Mouse (Mus musculus) limb, embryonic 13.5 days (tissue): ENCODE measurements around the gene Nup214. TPM values are rescaled to one million over a fixed set of nuclear protein-coding genes. Genes with fewer than 3 reads are reported as not detected.

ENCODE experiments used
- ATAC-seq: fragments of 200-750 bp; cut with Nextera tagmentation; 2 replicates; pipeline ENCODE4 v1.8.0; 2017; ENCODE audit warnings: low read depth, moderate number of reproducible peaks, moderate TSS enrichment; ENCODE audit not compliant: low FRiP score
- H3K27ac ChIP-seq: fragments of 300-500 bp; sonication (generic); 2 replicates; pipeline ENCODE4 v1.5.1; 2015; ENCODE audit warnings: inconsistent platforms, mild to moderate bottlenecking, moderate library complexity
- H3K27me3 ChIP-seq: fragments of 300-500 bp; sonication (generic); 2 replicates; pipeline ENCODE4 v1.6.1; 2015; ENCODE audit warnings: mild to moderate bottlenecking, inconsistent platforms
- H3K36me3 ChIP-seq: fragments of 300-500 bp; sonication (generic); 2 replicates; pipeline ENCODE4 v1.6.1; 2015; ENCODE audit warnings: inconsistent platforms, mild to moderate bottlenecking, moderate library complexity
- H3K4me1 ChIP-seq: fragments of 300-500 bp; sonication (generic); 2 replicates; pipeline ENCODE4 v1.6.1; 2015; ENCODE audit warnings: inconsistent platforms
- H3K4me2 ChIP-seq: fragments of 300-500 bp; sonication (generic); replicated peaks from 2 replicates; pipeline ENCODE4 v1.6.1; 2015; ENCODE audit warnings: inconsistent platforms, mild to moderate bottlenecking, moderate library complexity
- H3K4me3 ChIP-seq: fragments of 300-500 bp; sonication (generic); 2 replicates; pipeline ENCODE4 v1.5.1; 2015; ENCODE audit warnings: moderate library complexity, mild to moderate bottlenecking, inconsistent platforms
- H3K9ac ChIP-seq: fragments of 300-500 bp; sonication (generic); 2 replicates; pipeline ENCODE4 v1.6.1; 2015; ENCODE audit warnings: mild to moderate bottlenecking, inconsistent platforms
- H3K9me3 ChIP-seq: fragments of 300-500 bp; sonication (generic); 2 replicates; pipeline ENCODE4 v1.6.1; 2016; ENCODE audit warnings: inconsistent platforms
- WGBS: fragments of 180-500 bp; shearing (Covaris S2); methylation state at CpG from one replicate; pipeline ENCODE4 v1.1.7; 2015; 5-methylcytosine and 5-hydroxymethylcytosine counted together
- polyA plus RNA-seq: library from polyadenylated mRNA; unstranded; fragments of >200 nt; fragmentation: Nextera tagmentation; extraction: Ambion mirVana; gene quantifications from 2 replicates; pipeline ENCODE4 v1.2.1, GENCODE M21; 2015

Nup214 gene
- polyA plus RNA-seq, 1 experiment from 2014 or later = 114 TPM

- Histone ChIP-seq H3K9ac (no peak overlapping the region), H3K27me3 (peaks cover 1% of the 10 kb centered on the region; the same call in 1 of the 2 replicates)
- no peak for ATAC-seq
These were observed 88.6 kb downstream of the Nup214 start for GRCm38 (mm10) chr2:32062626-32063410.

GRCm38 (mm10) chr2:32063451-32064151 is 89.4 kb downstream of the Nup214 start:
- WGBS = 72% methylated on average over 7 of the region's 7 CpGs

More at GRCm38 (mm10) chr2:32062626-32063410, 88.6 kb downstream of the Nup214 start:
- Histone ChIP-seq H3K27ac (no peak overlapping the region), H3K9me3 (no peaks in the 10 kb centered on the region), H3K36me3 (no peaks in the 10 kb centered on the region), H3K4me2 (no peak overlapping the region), H3K4me1 (peaks cover 8% of the 10 kb centered on the region), H3K4me3 (no peak overlapping the region)
- 85% methylated on average over 15 of the region's 15 CpGs for WGBS

GRCm38 (mm10) chr2:32064913-32065312 is 90.7 kb downstream of the Nup214 start:
- WGBS = 62% methylated on average over 13 of the region's 13 CpGs
- Histone ChIP-seq H3K4me3 (no peak overlapping the region), H3K4me2 (no peak overlapping the region), H3K27ac (no peak overlapping the region; the same call in 1 of the 2 replicates), H3K9me3 (no peaks in the 10 kb centered on the region), H3K9ac (peak overlapping the region; percentile 0; the same call in 1 of the 2 replicates), H3K4me1 (peaks cover 16% of the 10 kb centered on the region), H3K36me3 (no peaks in the 10 kb centered on the region), H3K27me3 (peaks cover 7% of the 10 kb centered on the region; the same call in 1 of the 2 replicates)
- ATAC-seq = no peak

More at GRCm38 (mm10) chr2:32063451-32064151, 89.4 kb downstream of the Nup214 start:
- H3K9me3 ChIP-seq = no peaks in the 10 kb centered on the region
- H3K4me1 ChIP-seq = peaks cover 9% of the 10 kb centered on the region
- H3K9ac ChIP-seq = no peak overlapping the region
- ATAC-seq = no peak
- no peak overlapping the region for H3K27ac ChIP-seq
- H3K36me3 ChIP-seq = no peaks in the 10 kb centered on the region
- H3K4me3 ChIP-seq = no peak overlapping the region
- H3K4me2 ChIP-seq = no peak overlapping the region
- H3K27me3 ChIP-seq = peaks cover 7% of the 10 kb centered on the region; the same call in 1 of the 2 replicates

GRCm38 (mm10) chr2:32065371-32065791 is 91.1 kb downstream of the Nup214 start:
- H3K27ac ChIP-seq = no peak overlapping the region
- no peaks in the 10 kb centered on the region for H3K9me3 ChIP-seq
- H3K4me2 ChIP-seq = no peak overlapping the region
- no peak for ATAC-seq
- peaks cover 7% of the 10 kb centered on the region; the same call in 1 of the 2 replicates for H3K27me3 ChIP-seq
- H3K4me1 ChIP-seq = peaks cover 14% of the 10 kb centered on the region
- WGBS = 80% methylated on average over 5 of the region's 5 CpGs
- no peaks in the 10 kb centered on the region for H3K36me3 ChIP-seq
- H3K9ac ChIP-seq = peak overlapping the region; percentile 0; the same call in 1 of the 2 replicates
- H3K4me3 ChIP-seq = no peak overlapping the region

GRCm38 (mm10) chr2:32066005-32066404 is 91.8 kb downstream of the Nup214 start:
- Histone ChIP-seq H3K4me1 (peaks cover 12% of the 10 kb centered on the region; the same call in 1 of the 2 replicates), H3K4me3 (no peak overlapping the region), H3K27me3 (peaks cover 7% of the 10 kb centered on the region; the same call in 1 of the 2 replicates), H3K9me3 (no peaks in the 10 kb centered on the region), H3K27ac (no peak overlapping the region), H3K9ac (no peak overlapping the region), H3K4me2 (no peak overlapping the region), H3K36me3 (no peaks in the 10 kb centered on the region)
- no peak for ATAC-seq
- WGBS = 72% methylated on average over 4 of the region's 4 CpGs

- peak overlapping the region; percentile 39 for H3K4me2 ChIP-seq
- ATAC-seq = no peak
These were observed 94.8 kb downstream of the Nup214 start for GRCm38 (mm10) chr2:32068811-32069607.

GRCm38 (mm10) chr2:32070747-32071146 is 96.5 kb downstream of the Nup214 start:
- WGBS = 86% methylated on average over 10 of the region's 10 CpGs
- Histone ChIP-seq H3K9ac (no peak overlapping the region), H3K27me3 (peaks cover 7% of the 10 kb centered on the region; the same call in 1 of the 2 replicates)

More at GRCm38 (mm10) chr2:32068811-32069607, 94.8 kb downstream of the Nup214 start:
- no peak overlapping the region for H3K27ac ChIP-seq
- H3K9me3 ChIP-seq = no peaks in the 10 kb centered on the region
- H3K4me1 ChIP-seq = peaks cover 12% of the 10 kb centered on the region; the same call in 1 of the 2 replicates
- H3K9ac ChIP-seq = no peak overlapping the region
- H3K4me3 ChIP-seq = no peak overlapping the region
- H3K27me3 ChIP-seq = peaks cover 7% of the 10 kb centered on the region; the same call in 1 of the 2 replicates
- H3K36me3 ChIP-seq = no peaks in the 10 kb centered on the region
- 54% methylated on average over 31 of the region's 31 CpGs for WGBS

GRCm38 (mm10) chr2:32074404-32074803 is 100.2 kb downstream of the Nup214 start:
- Histone ChIP-seq H3K9ac (no peak overlapping the region), H3K36me3 (no peaks in the 10 kb centered on the region), H3K4me3 (no peak overlapping the region), H3K9me3 (no peaks in the 10 kb centered on the region), H3K4me1 (no peaks in the 10 kb centered on the region), H3K27me3 (no peaks in the 10 kb centered on the region), H3K27ac (no peak overlapping the region), H3K4me2 (no peak overlapping the region)
- 60% methylated on average over 8 of the region's 8 CpGs for WGBS
- no peak for ATAC-seq

More at GRCm38 (mm10) chr2:32070747-32071146, 96.5 kb downstream of the Nup214 start:
- H3K36me3 ChIP-seq = no peaks in the 10 kb centered on the region
- H3K4me1 ChIP-seq = 0 out of 2 replicates have a peak, but pooled peaks cover 8% of the 10 kb centered on the region
- H3K9me3 ChIP-seq = no peaks in the 10 kb centered on the region
- ATAC-seq = no peak
- H3K4me2 ChIP-seq = no peak overlapping the region
- H3K27ac ChIP-seq = no peak overlapping the region
- no peak overlapping the region for H3K4me3 ChIP-seq

- H3K4me2 ChIP-seq = no peak overlapping the region
- no peaks in the 10 kb centered on the region for H3K36me3 ChIP-seq
- H3K4me3 ChIP-seq = no peak overlapping the region
- H3K9ac ChIP-seq = no peak overlapping the region
- WGBS = 77% methylated on average over 7 of the region's 7 CpGs
- ATAC-seq = no peak
- no peaks in the 10 kb centered on the region for H3K9me3 ChIP-seq
- H3K27me3 ChIP-seq = no peaks in the 10 kb centered on the region
- no peak overlapping the region for H3K27ac ChIP-seq
- H3K4me1 ChIP-seq = no peaks in the 10 kb centered on the region
These were observed 101.1 kb downstream of the Nup214 start for GRCm38 (mm10) chr2:32075368-32075767.

GRCm38 (mm10) chr2:32077744-32078143 is 103.5 kb downstream of the Nup214 start:
- Histone ChIP-seq H3K4me1 (peaks cover 5% of the 10 kb centered on the region), H3K36me3 (no peaks in the 10 kb centered on the region), H3K4me2 (peak overlapping the region; percentile 7; the same call in 1 of the 2 replicates), H3K27me3 (peaks cover 17% of the 10 kb centered on the region), H3K4me3 (no peak overlapping the region), H3K9ac (no peak overlapping the region), H3K9me3 (no peaks in the 10 kb centered on the region), H3K27ac (no peak overlapping the region)
- WGBS = 78% methylated on average over 10 of the region's 10 CpGs
- no peak for ATAC-seq

- Histone ChIP-seq H3K27ac (no peak overlapping the region), H3K36me3 (no peaks in the 10 kb centered on the region), H3K9ac (peak overlapping the region; percentile 19; the same call in 1 of the 2 replicates), H3K4me3 (no peak overlapping the region), H3K27me3 (peaks cover 25% of the 10 kb centered on the region), H3K9me3 (no peaks in the 10 kb centered on the region), H3K4me2 (peak overlapping the region; percentile 7), H3K4me1 (peaks cover 12% of the 10 kb centered on the region)
- 47% methylated on average over 8 of the region's 8 CpGs for WGBS
- ATAC-seq = no peak
These were observed 104.3 kb downstream of the Nup214 start for GRCm38 (mm10) chr2:32078522-32078921.
